15 mouse cellular contexts compared by ENCODE assay signal in the genomic region with DNA sequence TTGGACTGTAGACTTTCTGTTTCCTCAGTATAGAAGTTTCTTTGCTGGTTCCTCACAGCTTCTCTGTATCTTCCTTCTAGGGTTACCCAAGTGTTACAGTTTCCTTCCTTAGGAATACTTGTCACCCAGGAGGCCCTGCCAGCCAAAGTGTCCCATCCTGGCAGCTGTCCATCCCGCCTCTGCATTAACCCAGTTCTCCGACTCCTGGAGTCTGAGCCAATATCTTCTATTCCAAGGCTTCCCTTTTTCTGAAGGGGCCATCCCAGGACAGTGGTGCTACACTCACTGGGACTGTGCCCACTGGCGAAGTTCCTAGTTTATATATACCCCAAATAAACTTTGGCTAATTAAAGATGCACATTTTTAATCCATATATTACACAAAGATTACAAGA.
A peak's percentile ranks its signal among the peaks of the same experiment; 100 is the strongest.
DNase-seq lines count a peak whose midpoint lies in the region; ATAC-seq lines count a peak whose summit lies in the region.
"Had no signal": no experiment of that assay in that cellular context is flagged by ENCODE, and none has a peak within 500 bp of the region (broad histone marks: within the 10 kb centered on the region; RNA-seq: fewer than 3 reads in every experiment).

No protein-coding gene starts in this region.

- H3K36me3 ChIP-seq in heart, embryonic 11.5 days (ENCODE audit: control insufficient read depth, insufficient read depth, low read length): no peaks in the 10 kb centered on the region
- H3K36me3 ChIP-seq: limb, embryonic 13.5 days; lung, embryonic 15.5 days; midbrain, embryonic 13.5 days had no signal

- H3K27me3 ChIP-seq in heart, embryonic 11.5 days (ENCODE audit: control insufficient read depth, insufficient read depth, low read length): no peaks in the 10 kb centered on the region
- H3K27me3 ChIP-seq: limb, embryonic 13.5 days; lung, embryonic 15.5 days; midbrain, embryonic 13.5 days had no signal

- no peak overlapping the region for H3K27ac ChIP-seq in heart, embryonic 11.5 days (ENCODE audit: low read depth, low read length)
- H3K27ac ChIP-seq: hindbrain, postnatal 0 days; limb, embryonic 13.5 days; lung, embryonic 15.5 days; midbrain, embryonic 13.5 days had no signal

- H3K4me3 ChIP-seq in heart, embryonic 11.5 days (ENCODE audit: low read depth, low read length): no peak overlapping the region
- H3K4me3 ChIP-seq: limb, embryonic 13.5 days; lung, embryonic 15.5 days; midbrain, embryonic 13.5 days had no signal

- intact Hi-C loops in gastrocnemius, postnatal 14 days (cut with DNase I; ENCODE audit: low total_unique reads): no loop called here

- DNase-seq in cerebellum, adult 11 months: peak; percentile 25
- no peak for DNase-seq in cerebellum, postnatal 4 days (ENCODE audit: low spot score in 2 of 2)
- DNase-seq in heart, postnatal 4 days: peak; percentile 6
- peak; percentile 43 for DNase-seq in cerebellum, adult 9-10 months
- peak; percentile 9 for DNase-seq in gastrocnemius, postnatal 14 days
- no peak for DNase-seq in MN1 (ENCODE audit: low spot score)
- no peak for DNase-seq in kidney, postnatal 10 days
- DNase-seq: adrenal gland, postnatal 10 days; heart, postnatal 10 days; kidney, adult 9 months had no signal

- no peaks in the 10 kb centered on the region for H3K9me3 ChIP-seq in heart, embryonic 11.5 days (replicated peaks; ENCODE audit: control insufficient read depth, low read length)
- H3K9me3 ChIP-seq: limb, embryonic 13.5 days; lung, embryonic 15.5 days; midbrain, embryonic 13.5 days had no signal

- WGBS in heart, embryonic 11.5 days (ENCODE audit: insufficient replicate concordance): 73% methylated on average over 3 of the region's 3 CpGs

- H3K9ac ChIP-seq in heart, embryonic 11.5 days (ENCODE audit: low read depth, low read length): no peak overlapping the region
- H3K9ac ChIP-seq: limb, embryonic 13.5 days; lung, embryonic 15.5 days; midbrain, embryonic 13.5 days had no signal

- no peak overlapping the region for H3K4me2 ChIP-seq in heart, embryonic 11.5 days
- H3K4me2 ChIP-seq: limb, embryonic 13.5 days; lung, embryonic 15.5 days; midbrain, embryonic 13.5 days had no signal

- H3K4me1 ChIP-seq in heart, embryonic 11.5 days (ENCODE audit: control insufficient read depth, insufficient read depth, low read length): no peaks in the 10 kb centered on the region
- H3K4me1 ChIP-seq: lung, embryonic 15.5 days; midbrain, embryonic 13.5 days had no signal

- ATAC-seq in heart, embryonic 11.5 days (replicated peaks; ENCODE audit: insufficient number of reproducible peaks, low FRiP score, low TSS enrichment): no peak
- ATAC-seq: hindbrain, postnatal 0 days; midbrain, embryonic 13.5 days had no signal

Comparison
In these comparisons a context has a peak if more than half of its experiments do, and no peak if none do; other contexts are left out.
1. DNase-seq: peak in cerebellum, adult 11 months (single experiment), heart, postnatal 4 days (single experiment), cerebellum, adult 9-10 months (single experiment) and gastrocnemius, postnatal 14 days (single experiment); none in cerebellum, postnatal 4 days (0 of 2), MN1 (single experiment) and kidney, postnatal 10 days (single experiment).